Mouse (Mus musculus): ENCODE data around the gene Gnai3.

- no peak for TF ChIP-seq POLR2A (IDR thresholded peaks at IDR 0.05; ENCODE audit: low read depth, low read length)
- no peak for TF ChIP-seq POLR2AphosphoS2 (IDR thresholded peaks at IDR 0.05; ENCODE audit: low read depth, low read length)
- TF ChIP-seq CTCF (conservative IDR thresholded peaks at IDR 0.05 in 1 of 2, IDR thresholded peaks at IDR 0.05 in 1 of 2; ENCODE audit: low read depth in 2 of 2, low read length in 2 of 2) = no peak
- TF ChIP-seq E2F4 (IDR thresholded peaks at IDR 0.05; ENCODE audit: insufficient replicate concordance, low read depth, low read length) = no peak
- TF ChIP-seq ELF1 (IDR thresholded peaks at IDR 0.05; ENCODE audit: low read depth, low read length) = no peak
Observed at GRCm38 (mm10) chr3:108195287-108195686, 49.3 kb upstream of the Gnai3 start.
